Mouse (Mus musculus) heart, embryonic 16.5 days (tissue): ENCODE data around the gene Bcl2l14. TPM values are rescaled to one million over a fixed set of nuclear protein-coding genes. Genes with fewer than 3 reads are reported as not detected.

ENCODE experiments used
- ATAC-seq: fragments of 200-750 bp; cut with Nextera tagmentation; replicated peaks from 2 replicates; pipeline ENCODE4 v1.8.0; 2017; ENCODE audit warnings: moderate number of reproducible peaks; ENCODE audit not compliant: insufficient read depth, low FRiP score; ENCODE audit errors: extremely low read depth
- H3K27ac ChIP-seq: fragments of 300-500 bp; sonication (generic); 2 replicates; pipeline ENCODE4 v1.5.1; 2014; ENCODE audit warnings: mild to moderate bottlenecking, low read length, control low read depth, moderate library complexity
- H3K27me3 ChIP-seq: fragments of 300-500 bp; sonication (generic); 2 replicates; pipeline ENCODE4 v1.6.1; 2014; ENCODE audit warnings: low read length, mixed read lengths; ENCODE audit not compliant: control insufficient read depth, insufficient read depth
- H3K36me3 ChIP-seq: fragments of 300-500 bp; sonication (generic); 2 replicates; pipeline ENCODE4 v1.6.1; 2014; ENCODE audit not compliant: control insufficient read depth, insufficient read depth
- H3K4me1 ChIP-seq: fragments of 300-500 bp; sonication (generic); 2 replicates; pipeline ENCODE4 v1.6.1; 2014; ENCODE audit warnings: low read length, mixed read lengths; ENCODE audit not compliant: control insufficient read depth, insufficient read depth
- H3K4me2 ChIP-seq: fragments of 300-500 bp; sonication (generic); 2 replicates; pipeline ENCODE4 v1.6.1; 2014; ENCODE audit warnings: low read depth, mild to moderate bottlenecking, control low read depth, low read length
- H3K4me3 ChIP-seq: fragments of 300-500 bp; sonication (generic); 2 replicates; pipeline ENCODE4 v1.5.1; 2014; ENCODE audit warnings: mild to moderate bottlenecking, control low read depth, low read length
- H3K9ac ChIP-seq: fragments of 300-500 bp; sonication (generic); 2 replicates; pipeline ENCODE4 v1.6.1; 2014; ENCODE audit warnings: low read length, control low read depth
- H3K9me3 ChIP-seq: fragments of 300-500 bp; sonication (generic); replicated peaks from 2 replicates; pipeline ENCODE4 v1.6.1; 2016; ENCODE audit warnings: low read length; ENCODE audit not compliant: control insufficient read depth
- WGBS: fragments of 180-500 bp; shearing (Covaris S2); extraction: QIAGEN DNeasy Blood & Tissue Kit; methylation state at CpG from one replicate; pipeline ENCODE4 v1.1.7; 2014; 5-methylcytosine and 5-hydroxymethylcytosine counted together
- polyA plus RNA-seq: library from polyadenylated mRNA; unstranded; fragments of >200 nt; fragmentation: Nextera tagmentation; extraction: Ambion mirVana; gene quantifications from 2 replicates; pipeline ENCODE4 v1.2.1, GENCODE M21; 2015

Gene Bcl2l14
- polyA plus RNA-seq = 2.6 and 5.2 TPM in 2 replicates

- Histone ChIP-seq H3K27ac (no peak within 1 kb of the TSS), H3K27me3 (no peaks in the 10 kb centered on the region), H3K4me3 (no peak within 1 kb of the TSS), H3K4me2 (no peak within 1 kb of the TSS), H3K9ac (no peak within 1 kb of the TSS), H3K9me3 (no peaks in the 10 kb centered on the region), H3K36me3 (no peaks in the 10 kb centered on the region), H3K4me1 (no peaks in the 10 kb centered on the region)
- WGBS = 71% methylated on average over 4 of the region's 4 CpGs
- no peak for ATAC-seq
Observed at GRCm38 (mm10) chr6:134396018-134396417, at the start of gene Bcl2l14. Gene Bcl2l14 (plus strand): TSS chr6:134396318.

DNA sequence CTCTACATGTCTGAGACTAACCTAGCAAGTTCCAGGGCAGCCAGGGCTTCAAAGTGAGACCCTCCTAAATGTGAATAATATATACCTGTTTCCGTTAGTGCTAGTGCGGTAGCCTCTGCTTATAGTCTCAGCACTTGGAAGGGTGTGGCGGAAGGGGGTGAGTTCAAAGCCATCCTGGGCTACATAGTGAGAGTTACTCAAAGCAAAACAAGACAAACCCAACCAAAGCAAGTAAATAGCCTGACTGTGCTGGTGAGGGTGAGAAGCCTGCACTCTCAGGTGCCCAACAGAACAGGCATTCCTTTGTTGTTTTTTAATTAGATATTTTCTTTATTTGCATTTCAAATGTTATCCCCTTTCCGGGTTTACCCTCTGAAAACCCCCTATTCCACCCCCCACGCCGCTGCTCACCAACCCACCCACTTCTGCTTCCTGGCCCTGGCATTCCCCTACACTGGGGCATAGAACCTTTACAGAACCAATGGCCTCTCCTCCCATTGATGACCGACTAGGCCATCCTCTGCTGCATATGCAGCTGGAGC lies 47.5 kb upstream of the Bcl2l14 start:
- no peaks in the 10 kb centered on the region for H3K27me3 ChIP-seq
- no peak overlapping the region for H3K4me2 ChIP-seq
- H3K9me3 ChIP-seq = no peaks in the 10 kb centered on the region
- H3K36me3 ChIP-seq = no peaks in the 10 kb centered on the region
- ATAC-seq = no peak
- 92% methylated on average over 7 of the region's 7 CpGs for WGBS
- H3K4me1 ChIP-seq = no peaks in the 10 kb centered on the region
- H3K27ac ChIP-seq = no peak overlapping the region
- H3K9ac ChIP-seq = no peak overlapping the region
- no peak overlapping the region for H3K4me3 ChIP-seq

DNA sequence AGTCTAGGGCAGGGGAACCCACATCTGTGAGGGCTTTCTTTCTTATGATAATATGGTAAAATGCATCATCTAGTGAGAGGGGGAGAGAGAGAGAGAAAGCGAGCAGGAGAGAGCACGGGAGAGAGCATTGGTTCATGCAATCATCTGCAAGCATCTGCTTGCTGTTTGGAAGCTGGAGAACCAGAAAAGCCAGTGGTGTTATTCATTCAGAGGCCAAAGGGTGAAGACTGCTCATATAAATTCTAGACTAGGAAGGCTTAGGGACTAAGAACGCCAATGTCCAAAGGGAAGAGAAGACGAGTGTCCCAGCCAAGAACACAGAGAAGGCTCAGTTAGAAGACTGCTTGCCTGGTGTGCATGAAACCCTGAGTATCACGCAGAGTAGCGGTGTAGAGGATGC lies 43.2 kb upstream of the Bcl2l14 start:
- no peaks in the 10 kb centered on the region for H3K4me1 ChIP-seq
- no peak overlapping the region for H3K27ac ChIP-seq
- no peaks in the 10 kb centered on the region for H3K36me3 ChIP-seq
- no peaks in the 10 kb centered on the region for H3K27me3 ChIP-seq
- H3K9ac ChIP-seq = no peak overlapping the region
- no peak overlapping the region for H3K4me3 ChIP-seq
- 85% methylated on average over 6 of the region's 6 CpGs for WGBS
- no peak overlapping the region for H3K4me2 ChIP-seq
- H3K9me3 ChIP-seq = no peaks in the 10 kb centered on the region
- ATAC-seq = no peak

GRCm38 (mm10) chr6:134353751-134354150 lies 42.4 kb upstream of the Bcl2l14 start:
- no peaks in the 10 kb centered on the region for H3K4me1 ChIP-seq
- H3K4me3 ChIP-seq = no peak overlapping the region

DNA sequence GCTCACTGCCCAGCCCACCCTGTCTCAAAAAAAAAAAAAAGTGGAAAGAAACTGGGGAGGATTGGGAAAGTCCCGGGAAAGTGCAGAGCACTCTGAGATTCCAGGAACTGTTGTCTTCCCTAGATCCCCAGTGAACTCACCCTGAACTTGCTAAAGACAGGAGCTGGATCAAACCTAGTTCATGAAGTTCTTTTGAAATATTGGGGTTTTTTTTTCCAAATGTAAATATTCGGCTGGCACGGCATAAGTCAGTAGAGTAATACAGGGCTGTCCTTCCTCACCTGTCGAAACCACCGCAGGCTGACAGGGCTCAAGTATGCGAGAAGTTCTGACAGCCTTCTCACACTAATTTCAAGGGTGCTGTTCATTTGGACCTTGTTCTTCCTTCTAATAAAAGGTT lies 38.5 kb upstream of the Bcl2l14 start:
- Histone ChIP-seq H3K9ac (no peak overlapping the region), H3K4me3 (no peak overlapping the region), H3K4me1 (no peaks in the 10 kb centered on the region), H3K9me3 (no peaks in the 10 kb centered on the region), H3K4me2 (no peak overlapping the region), H3K36me3 (no peaks in the 10 kb centered on the region), H3K27me3 (no peaks in the 10 kb centered on the region), H3K27ac (no peak overlapping the region)
- WGBS = 65% methylated on average over 6 of the region's 6 CpGs
- ATAC-seq = no peak

More at GRCm38 (mm10) chr6:134353751-134354150, 42.4 kb upstream of the Bcl2l14 start:
- ATAC-seq = no peak
- Histone ChIP-seq H3K27ac (no peak overlapping the region), H3K9me3 (no peaks in the 10 kb centered on the region), H3K36me3 (no peaks in the 10 kb centered on the region), H3K27me3 (no peaks in the 10 kb centered on the region), H3K4me2 (no peak overlapping the region), H3K9ac (no peak overlapping the region)
- WGBS = 74% methylated on average over 4 of the region's 4 CpGs

- Histone ChIP-seq H3K4me1 (no peaks in the 10 kb centered on the region), H3K27ac (no peak overlapping the region), H3K4me3 (no peak overlapping the region), H3K9me3 (no peaks in the 10 kb centered on the region), H3K36me3 (no peaks in the 10 kb centered on the region), H3K4me2 (no peak overlapping the region), H3K9ac (no peak overlapping the region), H3K27me3 (no peaks in the 10 kb centered on the region)
- no peak for ATAC-seq
- WGBS = 82% methylated on average over 4 of the region's 4 CpGs
Observed at GRCm38 (mm10) chr6:134360079-134360478, 36.0 kb upstream of the Bcl2l14 start.

- H3K4me1 ChIP-seq = peaks cover 9% of the 10 kb centered on the region; the same call in 1 of the 2 replicates
- H3K9ac ChIP-seq = no peak overlapping the region
- H3K27ac ChIP-seq = no peak overlapping the region
- no peaks in the 10 kb centered on the region; the same call in 1 of the 2 replicates for H3K27me3 ChIP-seq
- H3K36me3 ChIP-seq = no peaks in the 10 kb centered on the region
- ATAC-seq = no peak
- no peak overlapping the region for H3K4me2 ChIP-seq
- WGBS = 53% methylated on average over 6 of the region's 6 CpGs
- H3K9me3 ChIP-seq = no peaks in the 10 kb centered on the region
- H3K4me3 ChIP-seq = no peak overlapping the region
Observed at GRCm38 (mm10) chr6:134364644-134365043, 31.5 kb upstream of the Bcl2l14 start.

GRCm38 (mm10) chr6:134365952-134366351 lies 30.2 kb upstream of the Bcl2l14 start:
- H3K4me1 ChIP-seq = peaks cover 9% of the 10 kb centered on the region; the same call in 1 of the 2 replicates
- no peaks in the 10 kb centered on the region; the same call in 1 of the 2 replicates for H3K27me3 ChIP-seq
- no peaks in the 10 kb centered on the region for H3K36me3 ChIP-seq
- H3K9me3 ChIP-seq = no peaks in the 10 kb centered on the region
- peak overlapping the region; percentile 44; the same call in 1 of the 2 replicates for H3K27ac ChIP-seq
- WGBS = 42% methylated on average over 4 of the region's 4 CpGs
- no peak overlapping the region for H3K4me3 ChIP-seq
- H3K4me2 ChIP-seq = no peak overlapping the region
- no peak overlapping the region for H3K9ac ChIP-seq
- no peak for ATAC-seq

DNA sequence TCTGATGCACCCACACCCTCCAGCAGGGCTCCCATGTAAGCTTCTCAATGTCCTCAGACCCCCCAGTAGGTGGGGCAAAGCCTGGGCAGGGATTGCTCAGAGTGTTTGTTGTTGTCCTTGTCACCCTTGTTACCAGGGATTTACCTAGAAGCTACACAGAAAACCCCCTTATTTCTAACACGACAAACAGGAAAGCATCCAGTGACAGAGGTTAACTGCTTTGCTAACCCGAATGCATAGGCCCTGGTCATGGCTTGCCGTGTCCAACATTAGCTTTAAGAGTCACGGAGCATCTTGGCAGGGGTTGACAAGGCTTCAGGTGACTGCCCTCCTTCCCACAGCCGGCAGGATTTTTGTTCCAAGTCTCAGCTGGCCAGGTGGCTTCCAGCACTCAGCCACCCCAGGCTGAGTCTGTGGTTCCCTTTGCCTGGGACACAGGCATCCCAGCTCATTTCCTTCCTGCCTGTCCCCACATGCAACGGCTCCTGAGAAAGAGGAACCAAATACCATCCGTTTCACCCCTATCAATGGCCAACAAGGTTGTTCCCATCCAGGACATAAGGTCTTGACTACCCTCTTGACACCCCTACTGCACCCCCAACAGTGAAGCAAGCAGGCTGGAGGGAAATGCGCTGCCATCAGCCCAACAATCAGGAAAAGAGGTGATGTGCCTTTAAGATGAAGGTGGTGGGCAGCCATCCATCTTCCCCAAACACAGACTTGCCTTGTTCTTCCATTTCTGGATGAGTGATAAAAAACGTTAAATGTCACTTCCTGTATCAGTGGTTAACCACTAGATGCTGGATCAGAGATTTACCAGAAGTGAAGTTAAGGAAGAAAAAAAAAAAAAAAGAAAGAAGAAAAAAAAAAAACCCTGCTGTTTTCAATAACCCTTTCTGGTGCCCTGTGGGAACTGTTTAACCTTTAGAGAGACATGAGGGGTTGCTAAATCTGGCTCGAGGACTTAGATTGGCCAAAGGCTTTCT lies 29.5 kb upstream of the Bcl2l14 start:
- peak; percentile 20; the same call in 1 of the 2 replicates for ATAC-seq
- Histone ChIP-seq H3K9ac (no peak overlapping the region), H3K9me3 (no peaks in the 10 kb centered on the region), H3K4me3 (no peak overlapping the region), H3K36me3 (no peaks in the 10 kb centered on the region), H3K27me3 (no peaks in the 10 kb centered on the region; the same call in 1 of the 2 replicates), H3K4me1 (peaks cover 9% of the 10 kb centered on the region; the same call in 1 of the 2 replicates), H3K27ac (peak overlapping the region; percentile 69), H3K4me2 (no peak overlapping the region)
- 46% methylated on average over 10 of the region's 10 CpGs for WGBS
